Mouse (Mus musculus) forelimb bud, embryonic 11.5 days (tissue): ENCODE results near the gene Rcbtb2.
A peak's percentile ranks its signal among the peaks of the same experiment; 100 is the strongest.

ENCODE experiments used
- DNase-seq: peaks from one replicate; pipeline ENCODE4 v3.0.0-alpha.2; 2012; ENCODE audit warnings: low read depth, low spot score

The Rcbtb2 gene

DNA sequence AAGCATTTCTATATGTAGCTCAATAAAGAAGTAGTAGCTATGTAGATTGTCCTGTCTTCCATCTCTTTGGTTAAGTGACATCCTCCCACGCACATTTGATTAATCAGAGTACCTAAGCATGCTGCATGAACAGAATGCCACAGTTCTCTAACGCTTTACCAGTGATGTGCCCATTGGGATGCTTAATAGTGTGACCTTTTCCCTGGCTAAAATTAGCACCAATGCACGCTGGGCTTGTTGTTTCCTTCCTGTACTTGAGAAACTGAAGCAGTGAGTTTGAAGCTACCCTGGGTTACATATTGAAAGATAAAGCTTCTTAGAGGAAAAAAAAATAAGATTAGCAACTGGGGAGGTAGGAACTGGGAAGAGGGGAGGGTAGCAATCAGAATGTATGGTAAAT lies 81.2 kb downstream of the Rcbtb2 start:
- no peak for DNase-seq

DNA sequence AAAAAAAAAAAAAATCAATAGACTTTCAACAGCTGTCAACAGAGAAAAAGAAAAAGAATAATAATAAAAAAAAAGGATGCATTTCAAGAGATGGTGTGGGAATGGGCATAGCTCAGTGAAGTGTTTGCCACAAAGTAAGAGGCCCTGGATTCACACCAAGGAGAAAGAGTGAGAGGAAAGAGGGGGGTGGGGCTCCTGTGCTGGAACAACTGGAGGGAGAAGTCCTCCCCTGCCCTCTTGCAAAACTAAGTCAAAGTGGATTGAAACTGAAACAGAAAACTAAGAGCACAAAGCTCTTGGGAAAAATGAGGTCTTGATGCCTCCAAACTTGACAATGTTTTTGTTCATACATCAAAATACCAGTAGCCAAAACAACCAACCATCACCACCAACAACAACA lies 86.4 kb downstream of the Rcbtb2 start:
- DNase-seq, result no peak

DNA sequence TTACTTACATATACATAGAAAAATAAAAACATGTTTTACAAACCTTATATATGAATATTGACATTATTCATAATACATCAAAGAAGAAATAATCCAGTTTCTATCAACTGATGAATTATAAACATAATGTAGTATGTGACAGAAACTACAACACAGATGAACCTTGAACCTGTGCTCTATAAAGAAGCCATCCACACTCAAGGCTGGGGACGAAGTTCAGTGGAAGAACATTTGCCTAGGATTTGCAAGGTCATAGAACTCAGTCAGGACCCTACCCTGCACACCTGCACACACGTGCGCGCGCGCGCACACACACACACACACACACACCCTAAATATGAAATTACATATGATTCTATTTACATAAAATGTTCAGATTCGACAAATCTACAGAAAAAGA lies 87.4 kb downstream of the Rcbtb2 start:
- no peak for DNase-seq

DNA sequence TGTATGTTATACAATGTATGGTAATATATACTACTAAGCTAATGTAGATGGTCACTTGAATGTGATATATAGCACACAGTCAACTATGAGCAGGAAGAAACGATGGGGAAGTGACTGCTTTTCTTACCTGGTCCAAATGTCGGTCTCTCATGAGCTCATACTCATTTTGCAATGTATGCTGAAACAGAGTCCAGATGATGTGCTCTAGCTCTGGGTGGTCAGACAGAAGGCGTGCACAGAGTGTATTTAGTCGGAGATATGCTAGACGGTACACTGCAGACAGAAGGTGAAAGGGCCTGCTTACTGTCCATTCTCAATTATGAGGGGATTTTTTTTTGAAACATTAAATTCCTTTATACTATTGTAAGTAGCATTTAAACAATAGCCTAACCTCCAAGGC lies 88.6 kb downstream of the Rcbtb2 start:
- DNase-seq, result no peak

DNA sequence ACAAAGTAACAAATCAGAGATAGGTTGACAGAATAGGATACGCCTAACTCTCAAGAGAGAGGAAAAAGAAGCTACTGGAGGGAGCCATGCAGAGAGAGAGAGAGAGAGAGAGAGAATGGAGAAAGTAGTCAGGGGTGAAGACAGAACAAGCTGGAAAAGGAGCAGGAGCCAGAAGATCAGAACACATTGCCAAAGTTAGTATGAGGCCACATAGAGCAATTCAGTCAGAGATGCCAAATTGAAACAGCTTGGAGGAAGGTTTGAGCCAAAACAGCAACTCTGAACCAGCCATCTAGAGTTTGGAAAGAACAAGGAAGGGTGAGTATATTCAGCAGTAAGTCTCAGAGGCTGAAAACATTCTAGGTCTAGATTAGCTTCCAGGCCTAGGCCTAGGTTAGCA lies 94.2 kb downstream of the Rcbtb2 start:
- no peak for DNase-seq

DNA sequence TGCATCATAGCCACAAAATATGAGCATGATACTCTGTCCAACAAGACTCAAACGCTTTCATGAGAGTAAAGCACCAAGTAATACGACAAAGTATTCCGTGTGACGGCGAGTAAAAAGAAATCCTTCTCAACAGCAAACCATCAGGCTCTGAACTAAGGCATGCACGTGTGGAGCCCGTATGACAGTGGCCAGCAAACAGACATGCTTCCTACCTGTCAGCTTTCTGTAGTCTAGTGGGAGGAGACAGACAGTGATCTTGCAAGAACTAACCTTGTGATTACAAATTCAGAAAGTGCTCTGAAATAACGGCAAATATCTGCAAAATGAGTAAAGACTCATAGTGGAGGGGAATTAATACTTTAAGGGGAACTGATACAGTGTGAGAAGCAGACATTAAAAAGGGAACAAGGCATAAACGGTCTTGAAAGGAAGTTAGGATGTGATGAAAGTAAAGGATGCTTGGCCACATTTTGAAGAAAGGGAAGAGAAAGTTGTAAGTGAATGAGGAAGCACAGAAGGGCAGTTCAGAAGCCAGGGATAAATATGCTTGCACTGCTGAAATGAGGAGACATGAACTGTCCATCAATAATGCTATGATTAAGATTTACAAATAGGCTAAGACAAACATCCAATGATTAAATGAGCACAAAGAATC lies 99.6 kb downstream of the Rcbtb2 start:
- DNase-seq, result no peak

DNA sequence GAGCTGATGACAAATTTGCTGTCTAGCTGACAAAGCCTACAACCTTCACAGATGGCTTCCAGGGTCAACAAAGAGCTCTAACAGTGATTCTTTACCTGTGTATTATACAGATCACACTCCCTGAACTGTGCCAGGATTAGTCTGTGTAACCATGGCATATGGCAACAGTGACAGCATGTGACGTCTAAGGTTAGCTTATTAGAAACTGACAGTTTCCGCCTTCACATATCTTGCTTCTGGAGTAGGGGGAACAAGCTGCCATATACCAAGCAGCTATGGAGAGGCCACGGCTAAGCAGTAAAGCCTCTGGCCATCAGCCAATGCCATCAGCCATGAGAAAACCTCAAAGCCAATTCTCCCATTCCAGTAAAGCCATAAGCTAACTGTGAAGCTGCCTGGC lies 103.5 kb downstream of the Rcbtb2 start:
- no peak for DNase-seq

DNA sequence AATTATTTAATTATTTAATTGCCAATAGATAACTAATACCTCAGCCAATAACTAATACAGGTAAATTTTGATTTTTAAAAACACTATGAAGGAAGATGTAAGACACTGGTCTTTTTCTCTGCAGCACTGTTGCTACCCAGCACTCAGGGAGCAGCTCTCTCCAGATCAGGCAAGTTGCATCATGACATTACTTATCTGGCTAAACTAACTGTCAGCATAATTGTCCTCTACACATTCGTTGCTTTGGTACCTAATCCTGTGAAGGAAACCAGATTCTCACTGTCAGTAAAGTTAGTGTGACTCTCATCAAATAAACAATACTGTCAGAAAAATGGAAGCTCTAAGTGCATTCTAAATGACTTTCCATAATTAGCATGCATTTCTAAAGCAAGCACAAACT lies 104.0 kb downstream of the Rcbtb2 start:
- no peak for DNase-seq

DNA sequence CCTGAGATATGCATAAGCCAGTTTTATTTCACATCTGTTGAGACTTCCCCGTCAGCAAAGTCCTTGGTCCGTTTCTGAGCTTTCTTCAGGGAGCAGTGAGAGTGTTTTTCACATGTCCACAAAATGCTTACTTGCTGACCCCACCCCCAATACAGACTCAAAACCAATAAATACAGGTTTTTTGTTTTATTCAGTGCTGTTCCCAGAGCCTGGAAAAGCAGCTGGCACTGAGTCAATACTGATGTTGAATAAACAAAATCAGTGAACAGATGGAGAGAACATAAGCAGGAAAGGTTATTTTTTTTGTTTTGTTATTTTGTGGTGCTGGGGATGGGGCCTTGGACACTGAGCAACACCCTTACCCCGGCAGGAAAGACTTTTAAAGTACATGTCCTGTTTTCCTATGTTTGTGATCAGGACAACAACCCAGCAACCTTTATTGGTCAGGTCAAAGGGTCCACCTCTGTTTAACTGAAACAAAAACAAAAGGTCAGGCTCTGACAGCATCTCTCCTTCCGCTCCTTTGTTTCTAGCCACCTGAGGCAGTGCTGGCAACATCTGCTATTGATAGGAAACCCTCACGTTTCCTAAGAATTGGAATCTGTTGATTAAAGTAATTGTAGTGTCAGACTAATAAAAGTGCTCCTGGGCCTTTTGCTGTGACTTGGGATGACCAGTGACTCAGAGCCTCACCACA lies 108.6 kb downstream of the Rcbtb2 start:
- peak; percentile 35 for DNase-seq

DNA sequence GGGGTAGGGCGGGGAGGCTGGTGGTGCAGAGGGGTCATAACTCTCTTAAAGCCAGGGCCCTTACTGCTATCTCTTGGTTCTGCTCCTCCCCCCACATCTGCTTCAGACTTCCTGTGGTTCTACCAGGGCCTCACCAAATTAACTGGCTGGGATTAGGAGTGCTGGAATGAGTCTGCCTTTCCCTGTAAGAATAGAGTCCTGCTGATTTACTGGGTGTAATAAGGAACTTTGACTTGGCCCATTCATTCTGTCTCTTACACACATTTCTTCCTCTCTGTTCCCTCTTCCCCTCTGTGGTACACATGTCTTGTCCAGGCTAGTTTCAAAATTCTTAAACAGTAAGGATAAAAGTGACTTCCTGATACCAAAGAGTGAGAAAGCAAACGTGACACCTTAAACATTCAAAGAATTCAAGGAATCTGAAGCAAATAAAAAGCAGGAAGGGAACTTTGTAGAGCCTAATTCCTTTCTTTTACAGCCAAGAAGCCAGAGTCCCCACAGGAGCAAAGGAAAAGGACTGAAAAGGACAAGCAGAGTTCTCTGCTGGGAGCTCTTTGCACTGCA lies 111.7 kb downstream of the Rcbtb2 start:
- peak; percentile 73 for DNase-seq

DNA sequence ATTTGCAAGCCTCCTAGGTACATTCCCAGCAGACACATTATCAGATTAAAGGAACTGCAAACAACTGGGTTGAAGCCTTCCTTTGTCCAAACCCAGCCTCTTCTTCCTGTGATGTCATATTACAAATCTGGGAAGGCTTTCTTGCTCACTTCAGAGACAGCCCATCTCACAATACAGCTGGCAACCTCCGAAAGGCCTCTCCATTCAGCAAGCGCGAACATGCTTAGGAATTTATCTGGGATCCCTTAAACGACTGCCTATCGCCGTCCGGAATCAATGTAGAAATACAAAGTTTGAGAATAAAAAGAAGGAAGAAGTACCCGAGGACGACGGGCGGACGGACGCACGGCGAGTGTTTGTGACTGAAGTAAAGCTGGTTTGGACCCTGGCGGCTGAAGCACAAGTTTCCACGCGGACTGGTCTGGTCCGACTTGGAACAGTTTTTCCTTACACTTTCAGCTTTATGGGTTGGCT lies 115.0 kb downstream of the Rcbtb2 start, which contains the start of gene Lpar6:
Gene Lpar6 (plus strand): TSS at position 48 of the 474 bp plus-strand sequence.
- peak; percentile 82 for DNase-seq

DNA sequence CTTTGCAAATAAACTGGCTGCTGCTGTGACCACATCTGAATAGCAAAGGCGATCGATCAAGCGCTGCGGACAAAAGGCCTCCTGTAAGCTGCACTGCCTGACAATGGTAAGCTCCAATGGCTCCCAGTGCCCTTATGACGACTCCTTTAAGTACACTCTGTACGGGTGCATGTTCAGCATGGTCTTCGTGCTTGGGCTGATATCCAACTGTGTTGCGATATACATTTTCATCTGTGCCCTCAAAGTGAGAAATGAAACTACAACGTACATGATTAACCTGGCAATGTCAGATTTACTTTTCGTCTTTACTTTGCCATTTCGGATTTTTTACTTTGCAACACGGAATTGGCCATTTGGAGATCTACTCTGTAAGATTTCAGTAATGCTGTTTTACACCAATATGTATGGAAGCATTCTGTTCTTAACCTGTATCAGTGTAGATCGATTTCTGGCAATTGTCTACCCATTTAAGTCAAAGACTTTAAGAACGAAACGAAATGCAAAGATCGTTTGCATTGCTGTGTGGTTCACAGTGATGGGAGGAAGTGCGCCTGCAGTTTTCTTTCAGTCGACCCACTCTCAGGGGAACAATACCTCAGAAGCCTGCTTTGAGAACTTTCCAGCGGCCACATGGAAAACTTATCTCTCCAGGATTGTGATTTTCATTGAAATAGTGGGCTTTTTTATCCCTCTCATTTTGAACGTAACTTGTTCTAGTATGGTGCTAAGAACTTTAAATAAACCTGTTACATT lies 115.8 kb downstream of the Rcbtb2 start:
- peak; percentile 66 for DNase-seq

DNA sequence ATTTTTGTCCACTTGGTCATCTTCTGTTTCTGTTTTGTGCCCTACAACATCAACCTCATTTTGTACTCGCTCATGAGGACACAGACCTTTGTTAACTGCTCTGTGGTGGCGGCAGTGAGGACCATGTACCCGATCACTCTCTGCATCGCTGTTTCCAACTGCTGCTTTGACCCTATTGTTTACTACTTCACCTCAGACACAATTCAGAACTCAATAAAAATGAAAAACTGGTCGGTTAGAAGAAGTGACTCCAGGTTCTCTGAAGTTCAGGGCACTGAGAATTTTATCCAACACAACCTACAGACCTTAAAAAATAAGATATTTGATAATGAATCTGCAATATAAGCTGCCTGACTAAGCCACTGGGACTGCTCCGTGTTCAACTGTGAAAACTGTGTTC lies 116.5 kb downstream of the Rcbtb2 start:
- DNase-seq, result peak; percentile 59

DNA sequence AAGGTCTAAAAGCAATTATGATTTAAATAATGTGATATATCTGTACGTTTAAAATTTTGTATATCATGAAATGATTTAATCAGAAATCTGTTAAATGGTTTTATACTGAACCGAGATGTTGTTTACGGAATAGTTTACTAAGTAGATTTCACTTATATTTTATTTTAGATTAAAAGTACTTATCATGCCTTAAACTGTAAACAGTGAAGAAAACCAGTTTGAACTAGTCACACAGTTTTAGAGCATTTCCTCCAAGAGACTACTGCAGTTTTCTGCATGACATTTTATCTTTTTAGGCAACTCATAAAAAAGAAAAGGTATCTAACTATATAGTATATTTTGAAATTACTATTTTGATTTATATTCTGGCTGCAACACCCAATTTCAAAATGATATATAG lies 117.0 kb downstream of the Rcbtb2 start:
- no peak for DNase-seq

DNA sequence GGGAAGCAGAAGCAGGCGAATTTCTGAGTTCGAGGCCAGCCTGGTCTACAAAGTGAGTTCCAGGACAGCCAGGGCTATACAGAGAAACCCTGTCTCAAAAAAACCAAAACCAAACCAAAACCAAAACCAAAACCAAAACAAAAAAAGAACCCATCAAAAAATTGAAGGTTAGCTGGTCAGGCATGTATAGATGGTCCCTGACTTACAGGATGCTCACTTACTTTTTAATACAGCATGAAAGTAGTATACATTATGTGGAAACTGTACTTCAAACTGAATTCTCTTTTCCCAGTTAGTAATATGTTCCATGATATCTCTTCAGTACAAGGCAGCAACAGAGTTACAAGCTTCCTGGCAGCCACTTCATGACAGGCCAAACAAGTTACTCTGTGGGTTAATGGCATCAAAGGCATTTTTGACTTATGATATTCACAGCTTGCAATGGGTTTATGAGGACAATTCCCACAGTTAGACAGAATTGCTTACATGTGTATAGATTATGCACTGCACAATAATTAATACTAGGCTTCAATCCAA lies 121.3 kb downstream of the Rcbtb2 start:
- DNase-seq, result no peak

DNA sequence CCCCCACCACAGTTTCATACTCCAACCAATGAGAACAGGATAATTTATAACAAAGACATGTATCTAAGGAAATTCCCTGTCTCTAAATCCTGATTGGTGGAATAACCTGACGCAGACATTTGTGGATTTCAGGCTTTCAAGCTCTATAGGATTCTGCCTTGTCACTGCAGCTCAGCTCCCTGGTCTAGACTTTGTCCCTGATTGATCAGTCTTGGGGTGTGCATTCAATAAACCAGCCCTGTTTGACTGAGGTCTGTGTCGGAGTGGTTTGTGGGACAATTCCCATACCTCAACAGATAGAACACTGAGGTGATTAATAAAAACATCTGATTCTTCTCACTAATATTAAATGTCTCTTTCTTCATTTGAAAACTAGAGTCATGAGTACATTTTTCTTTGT lies 127.2 kb downstream of the Rcbtb2 start:
- DNase-seq, result no peak

DNA sequence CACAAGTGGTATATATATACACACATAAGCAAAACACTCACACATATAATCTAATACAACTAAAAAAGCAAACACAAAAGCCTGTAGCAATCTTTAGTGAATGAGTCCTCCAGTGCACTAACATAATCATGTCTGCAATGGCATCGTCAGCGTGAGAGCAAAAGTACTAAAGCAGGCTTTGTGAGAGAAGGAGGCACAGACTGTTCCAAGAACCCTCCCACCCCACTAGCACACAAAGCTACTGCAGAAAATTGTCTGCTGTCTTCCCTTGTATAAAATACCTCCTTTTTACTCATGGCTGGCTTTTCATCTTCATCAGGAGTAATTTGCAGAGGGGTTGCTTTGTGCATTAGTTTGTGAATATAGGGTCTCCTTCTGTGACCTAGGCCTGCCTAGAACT lies 129.4 kb downstream of the Rcbtb2 start:
- DNase-seq, result no peak

DNA sequence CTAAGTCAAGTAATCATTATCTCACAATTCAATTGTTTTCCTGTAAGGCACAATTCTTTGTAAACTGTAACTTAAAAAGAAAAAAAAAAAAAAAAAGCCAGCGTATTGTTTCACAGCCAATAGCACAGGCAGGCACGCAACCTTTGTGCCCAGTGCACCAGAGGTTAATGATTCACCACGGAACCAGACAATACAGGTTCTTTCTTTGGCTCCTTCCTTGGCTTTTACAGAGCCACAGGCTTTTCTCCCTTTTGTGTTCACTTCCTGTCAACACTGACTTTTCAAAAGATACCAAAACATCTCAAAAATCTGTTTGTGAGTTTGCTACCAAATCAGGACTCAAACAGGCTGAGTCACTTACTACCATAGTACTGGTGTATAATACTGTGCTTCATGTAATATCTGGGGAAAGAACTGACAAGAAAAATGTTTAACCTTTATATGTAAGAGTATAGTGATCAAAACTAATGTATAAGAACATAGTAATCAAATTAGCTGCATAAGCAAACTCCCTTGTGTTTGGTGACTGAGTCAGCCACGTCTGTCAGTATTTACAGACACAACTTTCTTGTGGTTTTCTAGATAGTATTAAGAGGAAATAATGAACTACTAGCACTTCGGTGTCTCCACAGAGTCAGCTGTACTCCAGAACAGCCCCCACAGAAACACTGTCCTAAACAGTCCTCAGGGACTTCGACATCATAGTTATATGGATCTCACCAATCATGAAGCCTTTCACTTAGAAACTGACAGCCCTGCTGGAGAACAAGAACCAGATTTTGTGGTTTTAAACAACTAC lies 130.8 kb downstream of the Rcbtb2 start:
- no peak for DNase-seq

DNA sequence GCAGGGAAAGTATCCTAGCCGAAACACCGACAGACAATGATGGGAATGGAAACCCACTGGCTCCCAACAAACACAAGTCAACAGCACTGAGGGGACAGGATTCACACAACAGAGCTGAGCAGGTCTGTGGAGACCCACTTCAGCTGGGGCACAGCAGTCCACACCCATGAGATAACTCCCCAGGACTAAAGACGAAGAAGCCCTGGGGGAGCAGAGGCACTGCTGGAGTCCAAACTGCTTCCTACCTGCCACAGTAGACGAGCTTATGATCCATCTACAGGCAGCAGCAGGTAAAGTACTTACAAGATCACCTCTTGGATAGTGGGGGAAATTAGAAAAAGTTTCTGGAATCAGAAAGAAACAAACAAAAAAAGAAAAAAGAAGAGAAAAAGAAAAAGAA lies 131.6 kb downstream of the Rcbtb2 start:
- no peak for DNase-seq

DNA sequence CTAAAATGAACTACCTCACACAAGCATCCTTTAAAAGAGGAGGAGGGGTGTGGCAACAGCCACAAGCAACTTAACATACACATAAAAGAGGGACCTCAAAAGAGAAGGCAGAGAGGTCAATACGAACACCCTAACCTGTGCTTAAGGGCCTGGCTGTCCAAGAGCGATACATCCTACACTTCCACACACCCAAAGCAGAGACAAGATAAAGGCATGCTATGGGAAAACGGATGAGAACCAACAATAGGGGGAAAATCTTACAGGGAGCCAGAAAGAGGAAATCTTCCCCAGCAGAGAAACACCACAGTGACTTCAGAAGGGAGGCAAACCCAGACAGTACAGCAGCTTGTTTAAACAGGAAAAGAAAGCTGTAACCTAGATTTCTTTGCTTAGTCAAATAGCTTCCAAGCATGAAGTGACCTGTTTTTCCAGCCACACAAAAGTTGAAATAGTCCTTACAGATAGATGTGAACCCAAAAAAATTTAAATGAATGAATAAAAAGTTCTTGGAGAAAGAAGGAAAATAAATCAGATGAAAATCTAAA lies 132.7 kb downstream of the Rcbtb2 start:
- no peak for DNase-seq

DNA sequence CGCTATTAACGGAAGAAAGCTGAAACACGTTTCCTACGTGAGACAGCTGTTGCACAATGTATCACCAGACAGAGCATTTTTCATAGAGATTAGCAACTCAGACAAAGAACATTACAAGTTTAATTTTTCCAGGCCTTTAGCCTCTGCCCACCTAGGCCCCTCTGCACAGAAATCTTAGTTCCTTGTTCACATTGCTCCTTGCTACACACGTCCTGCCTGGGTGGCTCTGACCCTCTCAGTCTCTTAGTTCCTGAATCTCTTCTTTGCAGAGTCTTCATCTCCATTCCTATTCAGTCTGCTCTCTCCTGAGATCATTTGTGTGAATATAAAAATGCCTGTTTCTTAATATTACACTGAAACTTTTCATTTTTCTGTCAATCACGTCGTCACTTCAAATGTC lies 134.5 kb downstream of the Rcbtb2 start:
- DNase-seq, result no peak
